Mouse (Mus musculus) T-helper 1 cell (primary cell): ENCODE data around the gene Tmem41a.

Experiments
- in situ Hi-C: fragments of 300-600 bp; cut with MboI, MseI; formaldehyde crosslinking; loops from one replicate; pipeline ENCODE4 v1.15.1; 2025; ENCODE audit warnings: high pct_unique_total_duplicates

The Tmem41a gene

GRCm38 (mm10) chr16:21901286-21901685 is 46.1 kb downstream of the Tmem41a start:
- in situ Hi-C loops: no loop called here

GRCm38 (mm10) chr16:21893890-21894289 is 53.5 kb downstream of the Tmem41a start:
- in situ Hi-C loops: no loop called here

GRCm38 (mm10) chr16:21887601-21888000 is 59.8 kb downstream of the Tmem41a start:
- in situ Hi-C loops: no loop called here
